Mouse (Mus musculus): ENCODE measurements around the gene Hapln2. TPM values are rescaled to one million over a fixed set of nuclear protein-coding genes. Genes with fewer than 3 reads are reported as not detected.
A peak's percentile ranks its signal among the peaks of the same experiment; 100 is the strongest.

Gene Hapln2
- polyA plus RNA-seq, 1 experiment from 2014 or later, result 0.58 TPM

DNA sequence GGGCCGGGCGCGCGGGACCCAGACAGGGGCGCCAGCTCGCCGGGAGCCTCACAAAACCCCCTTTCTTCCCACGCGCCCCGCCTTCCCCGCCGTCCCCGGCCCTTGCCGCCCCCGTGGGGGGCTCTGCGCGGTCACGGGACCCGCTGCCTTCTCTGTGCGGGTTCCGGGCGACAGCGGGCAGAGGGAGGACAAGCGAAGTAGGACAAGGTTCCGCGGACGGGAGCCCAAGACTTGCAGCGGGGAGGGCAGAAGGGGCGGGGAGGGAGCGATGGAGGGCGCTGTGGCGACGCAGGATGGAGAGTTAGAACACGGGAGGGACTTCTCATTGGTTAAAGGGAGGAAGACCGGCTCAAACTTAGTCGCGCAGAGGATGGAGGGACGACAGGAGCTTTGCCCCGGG, 27.2 kb downstream of the Hapln2 start, which contains the start of gene Bcan:
Gene Bcan, minus strand, starts transcription at position 50 of the 400 bp plus-strand sequence.
- H3K4me3 ChIP-seq (ENCODE audit: control insufficient read depth in 1 of 2, insufficient read depth in 1 of 2, low read depth in 1 of 2, low read length in 2 of 2), result peak within 1 kb of the TSS; percentile 26 to 41
- H3K27me3 ChIP-seq (ENCODE audit: control insufficient read depth, insufficient read depth, low read length), result peaks cover 95% of the 10 kb centered on the region
- H3K9ac ChIP-seq (ENCODE audit: low read length), result peak within 1 kb of the TSS; percentile 17; the same call in 1 of the 2 replicates
- no peak within 1 kb of the TSS for H3K27ac ChIP-seq (replicated peaks in 1 of 2; ENCODE audit: control insufficient read depth in 1 of 2, insufficient read depth in 1 of 2, low read depth in 2 of 2, low read length in 2 of 2)
- no peak for ATAC-seq (ENCODE audit: insufficient number of reproducible peaks, insufficient read depth, low FRiP score, low read depth)
- H3K4me2 ChIP-seq (ENCODE audit: low read length), result peak within 1 kb of the TSS; percentile 68
- under 1% methylated on average over 36 of the region's 39 CpGs for WGBS
- H3K4me1 ChIP-seq (ENCODE audit: control insufficient read depth in 2 of 2, insufficient read depth in 2 of 2, low read length in 2 of 2), result peaks cover 3 to 25% of the 10 kb centered on the region in 2 experiments; a peak in 3 of 4 replicates
- H3K36me3 ChIP-seq (ENCODE audit: control insufficient read depth, insufficient read depth, low read length), result no peaks in the 10 kb centered on the region
- H3K9me3 ChIP-seq (ENCODE audit: control insufficient read depth, low read length), result no peaks in the 10 kb centered on the region

DNA sequence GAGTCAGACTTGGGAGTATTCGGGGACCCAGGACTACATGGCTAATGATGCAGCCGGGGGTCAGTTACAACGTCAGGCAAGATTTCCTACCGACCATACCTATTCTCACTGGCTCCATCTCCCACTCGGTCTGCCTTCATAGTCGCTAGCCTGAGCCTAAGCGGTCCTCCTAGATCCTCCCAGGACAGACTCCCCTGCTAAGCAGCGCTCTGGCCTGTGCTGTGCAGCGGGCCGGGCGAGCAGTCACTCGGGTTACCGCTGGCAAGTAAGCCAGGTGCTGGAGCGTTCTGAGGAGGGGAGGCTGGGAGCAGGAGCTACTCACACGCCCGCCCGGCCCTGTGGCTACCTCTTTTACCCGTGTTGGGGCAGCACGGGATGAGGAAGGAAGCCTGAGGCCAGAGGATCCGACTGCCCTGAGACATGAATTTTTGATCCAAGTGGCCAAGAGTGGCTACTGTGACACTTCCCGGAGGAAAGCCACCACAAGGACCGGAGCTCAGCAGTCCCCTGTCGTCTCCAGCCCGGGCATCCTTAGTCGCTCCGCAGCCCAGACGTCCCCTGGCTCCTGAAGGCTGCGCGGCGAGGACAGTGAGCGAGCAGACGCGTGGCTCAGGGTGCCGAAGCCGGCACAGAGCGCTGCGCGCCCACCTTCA, 28.0 kb downstream of the Hapln2 start:
- H3K4me2 ChIP-seq (ENCODE audit: low read length), result peak overlapping the region; percentile 68
- ATAC-seq (ENCODE audit: insufficient number of reproducible peaks, insufficient read depth, low FRiP score, low read depth), result no peak
- H3K4me1 ChIP-seq (ENCODE audit: control insufficient read depth in 2 of 2, insufficient read depth in 2 of 2, low read length in 2 of 2), result peaks cover 3 to 25% of the 10 kb centered on the region in 2 experiments; a peak in 3 of 4 replicates
- H3K27ac ChIP-seq (replicated peaks in 1 of 2; ENCODE audit: control insufficient read depth in 1 of 2, insufficient read depth in 1 of 2, low read depth in 2 of 2, low read length in 2 of 2), result no peak overlapping the region
- H3K9ac ChIP-seq (ENCODE audit: low read length), result no peak overlapping the region
- WGBS, result 2% methylated on average over 38 of the region's 38 CpGs
- H3K4me3 ChIP-seq (ENCODE audit: control insufficient read depth in 1 of 2, insufficient read depth in 1 of 2, low read depth in 1 of 2, low read length in 2 of 2), result peak overlapping the region; percentile 26 to 41; a peak in 3 of 4 replicates
- H3K27me3 ChIP-seq (ENCODE audit: control insufficient read depth, insufficient read depth, low read length), result peaks cover 100% of the 10 kb centered on the region
- H3K9me3 ChIP-seq (ENCODE audit: control insufficient read depth, low read length), result no peaks in the 10 kb centered on the region
- no peaks in the 10 kb centered on the region for H3K36me3 ChIP-seq (ENCODE audit: control insufficient read depth, insufficient read depth, low read length)

DNA sequence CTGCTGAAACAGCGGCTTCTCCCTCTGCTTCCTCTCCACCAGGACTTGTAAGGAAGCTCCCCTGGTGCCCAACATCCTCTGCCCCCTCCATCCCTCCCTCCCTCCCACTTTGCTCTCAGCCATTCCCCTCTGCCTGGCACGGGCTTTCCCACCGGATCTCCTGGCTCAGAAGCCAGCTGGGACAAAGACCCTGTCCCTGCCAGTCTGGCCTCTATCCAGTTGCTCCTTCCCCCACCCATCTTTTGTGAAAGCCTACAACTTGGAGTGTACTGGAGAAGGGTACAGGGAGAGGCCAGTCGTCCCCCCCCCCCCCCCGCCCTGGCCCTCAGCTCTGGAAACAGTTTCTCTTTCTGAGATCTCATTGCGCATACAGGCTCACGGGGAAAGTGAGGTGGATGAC, 28.6 kb downstream of the Hapln2 start:
- no peak overlapping the region for H3K4me2 ChIP-seq (ENCODE audit: low read length)
- no peak for ATAC-seq (ENCODE audit: insufficient number of reproducible peaks, insufficient read depth, low FRiP score, low read depth)
- H3K9ac ChIP-seq (ENCODE audit: low read length), result no peak overlapping the region
- no peak overlapping the region for H3K27ac ChIP-seq (replicated peaks in 1 of 2; ENCODE audit: control insufficient read depth in 1 of 2, insufficient read depth in 1 of 2, low read depth in 2 of 2, low read length in 2 of 2)
- 8% methylated on average over 7 of the region's 7 CpGs for WGBS
- H3K4me1 ChIP-seq (ENCODE audit: control insufficient read depth in 2 of 2, insufficient read depth in 2 of 2, low read length in 2 of 2), result peaks cover 3 to 25% of the 10 kb centered on the region in 2 experiments; a peak in 3 of 4 replicates
- H3K9me3 ChIP-seq (ENCODE audit: control insufficient read depth, low read length), result no peaks in the 10 kb centered on the region
- no peaks in the 10 kb centered on the region for H3K36me3 ChIP-seq (ENCODE audit: control insufficient read depth, insufficient read depth, low read length)
- H3K27me3 ChIP-seq (ENCODE audit: control insufficient read depth, insufficient read depth, low read length), result peaks cover 100% of the 10 kb centered on the region
- H3K4me3 ChIP-seq (ENCODE audit: control insufficient read depth in 1 of 2, insufficient read depth in 1 of 2, low read depth in 1 of 2, low read length in 2 of 2), result 0 out of 4 replicates have a peak overlapping the region, but pooled peaks of 1 of the 2 experiments have one; percentile 8

DNA sequence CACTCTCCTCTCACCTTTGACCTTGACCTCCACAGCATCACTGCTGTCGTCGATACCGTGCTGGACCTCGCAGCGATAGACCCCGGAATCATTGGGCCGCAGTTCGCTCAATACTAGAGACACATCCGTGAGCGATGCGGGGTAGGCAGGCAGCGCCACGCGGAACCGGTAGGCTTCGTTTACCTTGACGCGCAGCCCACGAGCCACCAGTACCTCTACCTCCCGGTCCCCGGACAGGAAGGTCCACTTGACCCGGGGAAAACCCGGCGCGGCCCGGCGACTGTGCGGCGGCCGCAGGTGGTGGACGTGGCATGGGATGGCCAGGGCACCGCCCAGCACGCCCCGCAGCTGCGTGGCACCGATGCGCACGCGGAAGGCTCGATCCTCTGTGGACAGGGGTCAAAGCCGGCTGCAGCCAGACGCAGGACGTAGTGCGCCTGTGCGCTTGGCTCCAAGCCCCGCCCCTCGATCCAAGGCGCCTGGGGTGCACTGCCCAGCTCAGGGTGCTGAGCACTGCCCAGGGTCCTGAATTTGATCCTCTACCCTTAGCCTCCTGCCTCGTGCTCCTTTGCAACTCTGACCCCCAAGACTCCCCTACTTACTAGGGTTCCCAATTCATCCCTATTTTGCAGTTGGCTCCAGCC, 30.3 kb downstream of the Hapln2 start:
- peaks cover 3 to 22% of the 10 kb centered on the region in 2 experiments; a peak in 3 of 4 replicates for H3K4me1 ChIP-seq (ENCODE audit: control insufficient read depth in 2 of 2, insufficient read depth in 2 of 2, low read length in 2 of 2)
- H3K36me3 ChIP-seq (ENCODE audit: control insufficient read depth, insufficient read depth, low read length), result no peaks in the 10 kb centered on the region
- 2% methylated on average over 41 of the region's 49 CpGs for WGBS
- peak overlapping the region; percentile 58; the same call in 1 of the 2 replicates for H3K9ac ChIP-seq (ENCODE audit: low read length)
- H3K27ac ChIP-seq (replicated peaks in 1 of 2; ENCODE audit: control insufficient read depth in 1 of 2, insufficient read depth in 1 of 2, low read depth in 2 of 2, low read length in 2 of 2), result no peak overlapping the region
- peak overlapping the region; percentile 65 for H3K4me2 ChIP-seq (ENCODE audit: low read length)
- H3K4me3 ChIP-seq (ENCODE audit: control insufficient read depth in 1 of 2, insufficient read depth in 1 of 2, low read depth in 1 of 2, low read length in 2 of 2), result peak overlapping the region; percentile 21 to 40
- H3K27me3 ChIP-seq (ENCODE audit: control insufficient read depth, insufficient read depth, low read length), result peaks cover 100% of the 10 kb centered on the region
- no peak for ATAC-seq (ENCODE audit: insufficient number of reproducible peaks, insufficient read depth, low FRiP score, low read depth)
- no peaks in the 10 kb centered on the region for H3K9me3 ChIP-seq (ENCODE audit: control insufficient read depth, low read length)

DNA sequence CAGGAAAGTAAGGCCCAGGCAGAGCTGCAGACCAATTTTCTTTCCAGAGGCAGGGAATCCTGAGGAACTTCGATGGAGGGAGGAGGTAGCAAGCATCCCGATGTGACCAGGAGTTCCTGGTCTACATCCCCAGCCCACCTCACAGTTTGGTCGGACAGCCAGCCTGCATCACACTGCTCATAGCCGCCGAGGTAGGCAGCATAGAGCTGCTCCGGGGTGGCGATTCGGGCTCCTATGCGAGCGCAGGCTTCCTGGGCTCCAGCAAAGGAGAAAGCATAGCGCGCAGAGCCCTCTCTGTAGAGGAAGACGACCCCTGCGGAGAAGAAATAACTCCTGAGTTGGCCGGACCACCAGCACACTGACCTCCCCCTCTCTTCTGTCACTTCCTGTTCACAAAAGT, 31.0 kb downstream of the Hapln2 start:
- ATAC-seq (ENCODE audit: insufficient number of reproducible peaks, insufficient read depth, low FRiP score, low read depth), result no peak
- Histone ChIP-seq H3K4me3 (ENCODE audit: control insufficient read depth in 1 of 2, insufficient read depth in 1 of 2, low read depth in 1 of 2, low read length in 2 of 2) (peak overlapping the region in 1 of 2 experiments; percentile 40; a peak in 1 of 4 replicates), H3K4me1 (ENCODE audit: control insufficient read depth in 2 of 2, insufficient read depth in 2 of 2, low read length in 2 of 2) (peaks cover 3 to 22% of the 10 kb centered on the region in 2 experiments; a peak in 3 of 4 replicates), H3K36me3 (ENCODE audit: control insufficient read depth, insufficient read depth, low read length) (no peaks in the 10 kb centered on the region), H3K27ac (replicated peaks in 1 of 2; ENCODE audit: control insufficient read depth in 1 of 2, insufficient read depth in 1 of 2, low read depth in 2 of 2, low read length in 2 of 2) (no peak overlapping the region), H3K4me2 (ENCODE audit: low read length) (no peak overlapping the region), H3K9me3 (ENCODE audit: control insufficient read depth, low read length) (no peaks in the 10 kb centered on the region), H3K9ac (ENCODE audit: low read length) (no peak overlapping the region), H3K27me3 (ENCODE audit: control insufficient read depth, insufficient read depth, low read length) (peaks cover 100% of the 10 kb centered on the region)
- WGBS, result 3% methylated on average over 15 of the region's 15 CpGs

DNA sequence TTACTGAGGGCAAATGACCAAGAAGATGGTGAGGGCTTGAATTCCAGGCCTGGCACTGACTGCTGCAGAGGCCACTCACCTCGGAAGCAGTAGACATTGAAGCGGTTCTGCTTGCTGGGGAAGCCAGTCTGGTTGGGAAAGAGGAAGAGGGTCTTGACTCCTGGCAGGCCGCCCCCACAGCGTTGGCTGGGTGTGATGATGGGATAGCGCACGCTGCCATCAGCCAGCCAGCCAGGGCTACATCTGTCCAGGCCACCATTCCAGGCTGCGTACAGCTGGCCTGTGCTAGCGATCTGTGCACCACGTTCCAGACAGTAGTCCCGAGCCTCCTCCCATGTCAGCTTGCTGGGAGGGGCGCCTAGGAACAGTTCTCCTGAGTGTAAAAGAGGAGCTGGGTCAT, 32.1 kb downstream of the Hapln2 start:
- WGBS, result 35% methylated on average over 9 of the region's 11 CpGs

DNA sequence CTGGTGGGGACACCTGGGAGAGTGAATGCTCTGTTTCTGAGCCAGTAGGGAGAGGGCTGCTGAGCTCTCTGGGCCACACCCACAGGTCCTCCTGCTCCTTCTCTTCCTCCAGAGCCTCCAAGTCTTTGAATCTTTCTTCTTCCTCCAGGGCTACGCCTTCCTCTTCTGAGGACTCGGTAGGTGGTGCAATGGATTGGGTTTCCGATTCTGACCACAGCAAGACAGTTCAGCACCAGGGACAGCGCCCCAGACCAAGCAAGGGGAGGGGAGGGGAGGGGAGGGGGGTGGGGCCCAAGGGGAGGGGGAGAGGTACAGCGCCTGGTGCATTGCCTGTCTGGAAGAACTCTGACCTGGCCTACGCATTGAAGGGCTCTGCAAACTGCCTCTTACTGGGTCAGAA, 33.9 kb downstream of the Hapln2 start:
- Histone ChIP-seq H3K4me1 (ENCODE audit: control insufficient read depth in 2 of 2, insufficient read depth in 2 of 2, low read length in 2 of 2) (peaks cover 3 to 7% of the 10 kb centered on the region in 2 experiments; a peak in 3 of 4 replicates), H3K36me3 (ENCODE audit: control insufficient read depth, insufficient read depth, low read length) (no peaks in the 10 kb centered on the region), H3K9me3 (ENCODE audit: control insufficient read depth, low read length) (no peaks in the 10 kb centered on the region), H3K4me2 (ENCODE audit: low read length) (no peak overlapping the region), H3K9ac (ENCODE audit: low read length) (no peak overlapping the region), H3K27ac (replicated peaks in 1 of 2; ENCODE audit: control insufficient read depth in 1 of 2, insufficient read depth in 1 of 2, low read depth in 2 of 2, low read length in 2 of 2) (no peak overlapping the region), H3K4me3 (ENCODE audit: control insufficient read depth in 1 of 2, insufficient read depth in 1 of 2, low read depth in 1 of 2, low read length in 2 of 2) (no peak overlapping the region), H3K27me3 (ENCODE audit: control insufficient read depth, insufficient read depth, low read length) (peaks cover 97% of the 10 kb centered on the region)
- 2% methylated on average over 5 of the region's 6 CpGs for WGBS
- no peak for ATAC-seq (ENCODE audit: insufficient number of reproducible peaks, insufficient read depth, low FRiP score, low read depth)

More for the DNA sequence above, 32.1 kb downstream of the Hapln2 start:
- Histone ChIP-seq H3K4me2 (ENCODE audit: low read length) (no peak overlapping the region), H3K4me1 (ENCODE audit: control insufficient read depth in 2 of 2, insufficient read depth in 2 of 2, low read length in 2 of 2) (peaks cover 3 to 17% of the 10 kb centered on the region in 2 experiments; a peak in 3 of 4 replicates), H3K9ac (ENCODE audit: low read length) (no peak overlapping the region), H3K27ac (replicated peaks in 1 of 2; ENCODE audit: control insufficient read depth in 1 of 2, insufficient read depth in 1 of 2, low read depth in 2 of 2, low read length in 2 of 2) (no peak overlapping the region), H3K4me3 (ENCODE audit: control insufficient read depth in 1 of 2, insufficient read depth in 1 of 2, low read depth in 1 of 2, low read length in 2 of 2) (no peak overlapping the region), H3K27me3 (ENCODE audit: control insufficient read depth, insufficient read depth, low read length) (peaks cover 99% of the 10 kb centered on the region), H3K9me3 (ENCODE audit: control insufficient read depth, low read length) (no peaks in the 10 kb centered on the region), H3K36me3 (ENCODE audit: control insufficient read depth, insufficient read depth, low read length) (no peaks in the 10 kb centered on the region)
- no peak for ATAC-seq (ENCODE audit: insufficient number of reproducible peaks, insufficient read depth, low FRiP score, low read depth)

All from heart, embryonic 14.5 days (tissue).